Mouse (Mus musculus): ENCODE data around the gene Mrpl51. TPM values are rescaled to one million over a fixed set of nuclear protein-coding genes. Genes with fewer than 3 reads are reported as not detected.
A peak's percentile ranks its signal among the peaks of the same experiment; 100 is the strongest.

Gene Mrpl51
- polyA plus RNA-seq, 1 experiment = not detected

DNA sequence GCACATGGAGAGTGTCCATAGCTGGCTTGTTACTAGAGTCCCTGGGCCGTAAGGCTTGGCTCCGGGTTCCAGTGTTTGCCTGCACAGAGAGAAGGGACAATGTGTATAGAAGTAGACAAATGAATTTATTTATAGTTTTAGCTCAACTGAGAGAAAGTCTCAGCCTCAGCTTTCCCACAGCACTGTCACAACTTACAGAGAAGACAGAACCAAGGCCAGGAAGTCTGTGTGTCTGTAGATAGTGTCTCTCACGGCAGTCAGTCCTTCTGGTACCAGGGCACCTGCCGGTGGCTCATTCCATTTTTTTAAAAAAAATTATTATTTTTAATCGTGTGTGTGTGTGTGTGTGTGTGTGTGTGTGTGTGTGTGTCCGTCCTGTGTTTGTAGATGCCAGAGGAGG lies 40.9 kb downstream of the Mrpl51 start:
- WGBS = 83% methylated on average over 6 of the region's 6 CpGs
- no peak overlapping the region for H3K27ac ChIP-seq (ENCODE audit: insufficient read depth, low read depth, low read length)
- TF ChIP-seq POLR2A (IDR thresholded peaks at IDR 0.05; ENCODE audit: insufficient read depth, low read depth, low read length) = no peak
- TF ChIP-seq CTCF (IDR thresholded peaks at IDR 0.05; ENCODE audit: insufficient read depth, low read depth, low read length) = no peak
- peaks cover 7% of the 10 kb centered on the region for H3K4me1 ChIP-seq (ENCODE audit: control insufficient read depth, insufficient read depth, low read length)
- no peak overlapping the region for H3K4me3 ChIP-seq (ENCODE audit: insufficient read depth, low read depth, low read length)

GRCm38 (mm10) chr6:125233816-125234519 lies 42.4 kb downstream of the Mrpl51 start:
- Histone ChIP-seq H3K27ac (ENCODE audit: insufficient read depth, low read depth, low read length) (no peak overlapping the region), H3K4me3 (ENCODE audit: insufficient read depth, low read depth, low read length) (no peak overlapping the region), H3K4me1 (ENCODE audit: control insufficient read depth, insufficient read depth, low read length) (peaks cover 7% of the 10 kb centered on the region)
- WGBS = 61% methylated on average over 7 of the region's 7 CpGs
- TF ChIP-seq CTCF (IDR thresholded peaks at IDR 0.05; ENCODE audit: insufficient read depth, low read depth, low read length) (no peak), POLR2A (IDR thresholded peaks at IDR 0.05; ENCODE audit: insufficient read depth, low read depth, low read length) (no peak)

- 84% methylated on average over 5 of the region's 5 CpGs for WGBS
- no peak overlapping the region for H3K27ac ChIP-seq (ENCODE audit: insufficient read depth, low read depth, low read length)
- peaks cover 7% of the 10 kb centered on the region for H3K4me1 ChIP-seq (ENCODE audit: control insufficient read depth, insufficient read depth, low read length)
- H3K4me3 ChIP-seq (ENCODE audit: insufficient read depth, low read depth, low read length) = no peak overlapping the region
- no peak for TF ChIP-seq CTCF (IDR thresholded peaks at IDR 0.05; ENCODE audit: insufficient read depth, low read depth, low read length)
- no peak for TF ChIP-seq POLR2A (IDR thresholded peaks at IDR 0.05; ENCODE audit: insufficient read depth, low read depth, low read length)
Measured at GRCm38 (mm10) chr6:125234520-125234828, 42.9 kb downstream of the Mrpl51 start.

GRCm38 (mm10) chr6:125236341-125236740 lies 44.7 kb downstream of the Mrpl51 start:
- 61% methylated on average over 6 of the region's 6 CpGs for WGBS
- Histone ChIP-seq H3K27ac (ENCODE audit: insufficient read depth, low read depth, low read length) (no peak overlapping the region; the same call in 1 of the 2 replicates), H3K4me3 (ENCODE audit: insufficient read depth, low read depth, low read length) (no peak overlapping the region; the same call in 1 of the 2 replicates), H3K4me1 (ENCODE audit: control insufficient read depth, insufficient read depth, low read length) (no peaks in the 10 kb centered on the region)
- TF ChIP-seq CTCF (IDR thresholded peaks at IDR 0.05; ENCODE audit: insufficient read depth, low read depth, low read length) (no peak), POLR2A (IDR thresholded peaks at IDR 0.05; ENCODE audit: insufficient read depth, low read depth, low read length) (no peak)

DNA sequence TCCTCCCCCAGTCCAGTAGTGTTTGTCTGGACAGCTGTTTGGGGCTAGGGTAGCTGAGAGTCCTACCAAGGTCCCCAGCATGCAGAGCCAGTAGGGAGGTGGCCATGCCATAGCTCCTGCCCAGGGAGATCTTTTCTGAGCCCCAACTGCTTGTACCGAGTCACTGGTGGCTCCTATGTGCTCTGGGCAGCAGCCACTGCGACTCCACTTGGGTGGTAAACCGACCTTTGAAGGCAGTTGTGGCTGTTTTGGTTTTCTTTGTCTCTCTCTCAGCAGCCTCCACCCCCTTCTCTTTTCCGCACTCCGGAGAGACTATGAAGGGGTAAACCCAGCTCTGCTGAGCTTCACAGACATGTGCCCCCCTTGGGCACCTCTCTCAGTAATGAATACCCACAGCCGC lies 45.2 kb downstream of the Mrpl51 start, which contains the start of gene Cd27:
Cd27 (minus strand) TSS at position 229 of the 400 bp plus-strand sequence.
- H3K4me1 ChIP-seq (ENCODE audit: control insufficient read depth, insufficient read depth, low read length) = no peaks in the 10 kb centered on the region
- H3K27ac ChIP-seq (ENCODE audit: insufficient read depth, low read depth, low read length) = peak within 1 kb of the TSS; percentile 21; the same call in 1 of the 2 replicates
- TF ChIP-seq CTCF (IDR thresholded peaks at IDR 0.05; ENCODE audit: insufficient read depth, low read depth, low read length) (no peak), POLR2A (IDR thresholded peaks at IDR 0.05; ENCODE audit: insufficient read depth, low read depth, low read length) (no peak)
- WGBS = 31% methylated on average over 6 of the region's 6 CpGs
- H3K4me3 ChIP-seq (ENCODE audit: insufficient read depth, low read depth, low read length) = no peak within 1 kb of the TSS; the same call in 1 of the 2 replicates

- 89% methylated on average over 4 of the region's 4 CpGs for WGBS
- no peaks in the 10 kb centered on the region for H3K4me1 ChIP-seq (ENCODE audit: control insufficient read depth, insufficient read depth, low read length)
- H3K27ac ChIP-seq (ENCODE audit: insufficient read depth, low read depth, low read length) = no peak overlapping the region
- TF ChIP-seq POLR2A (IDR thresholded peaks at IDR 0.05; ENCODE audit: insufficient read depth, low read depth, low read length) = no peak
- TF ChIP-seq CTCF (IDR thresholded peaks at IDR 0.05; ENCODE audit: insufficient read depth, low read depth, low read length) = no peak
- no peak overlapping the region for H3K4me3 ChIP-seq (ENCODE audit: insufficient read depth, low read depth, low read length)
Measured at GRCm38 (mm10) chr6:125237421-125237820, 45.8 kb downstream of the Mrpl51 start.

DNA sequence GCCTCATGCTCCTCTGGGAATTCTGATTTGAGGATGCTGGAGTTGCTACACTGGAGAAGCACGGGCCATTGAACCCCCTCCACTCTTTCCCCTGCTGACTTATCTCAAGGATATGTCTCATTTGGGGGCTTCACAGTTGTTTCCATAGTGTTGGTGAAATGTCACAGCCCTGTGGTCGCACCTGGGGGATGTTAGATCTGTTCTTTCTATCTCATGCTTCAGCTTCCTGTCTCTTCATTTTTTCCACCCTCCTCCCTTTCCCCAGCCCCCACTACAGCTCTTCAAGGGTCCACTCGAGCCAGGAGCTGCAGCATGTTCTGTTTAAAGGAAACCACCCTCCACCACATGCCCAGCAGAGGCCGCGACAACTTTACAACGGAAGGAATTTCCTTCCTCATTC lies 46.8 kb downstream of the Mrpl51 start:
- no peak for TF ChIP-seq POLR2A (IDR thresholded peaks at IDR 0.05; ENCODE audit: insufficient read depth, low read depth, low read length)
- TF ChIP-seq CTCF (IDR thresholded peaks at IDR 0.05; ENCODE audit: insufficient read depth, low read depth, low read length) = no peak
- WGBS = 81% methylated on average over 6 of the region's 6 CpGs
- H3K27ac ChIP-seq (ENCODE audit: insufficient read depth, low read depth, low read length) = no peak overlapping the region
- no peaks in the 10 kb centered on the region for H3K4me1 ChIP-seq (ENCODE audit: control insufficient read depth, insufficient read depth, low read length)
- H3K4me3 ChIP-seq (ENCODE audit: insufficient read depth, low read depth, low read length) = no peak overlapping the region

DNA sequence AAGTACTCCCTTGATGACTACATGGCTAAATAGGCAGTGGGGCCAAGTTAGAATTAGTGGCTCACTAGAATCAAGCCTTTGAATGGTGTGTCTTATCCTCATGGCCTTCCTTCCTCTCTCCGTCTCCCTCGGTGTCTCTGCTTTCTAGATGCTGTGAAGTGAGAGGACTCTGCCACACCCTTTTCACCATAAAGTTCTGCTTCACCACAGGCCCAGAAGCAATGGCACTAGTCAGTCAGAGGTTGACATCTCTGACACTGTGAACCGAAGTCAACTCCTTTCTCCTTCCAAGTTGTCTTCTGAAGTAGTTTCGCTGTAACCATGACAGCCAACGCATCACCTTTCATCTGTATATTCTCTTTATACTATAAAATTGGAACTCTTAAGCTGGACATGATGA lies 47.9 kb downstream of the Mrpl51 start:
- TF ChIP-seq CTCF (IDR thresholded peaks at IDR 0.05; ENCODE audit: insufficient read depth, low read depth, low read length) (no peak), POLR2A (IDR thresholded peaks at IDR 0.05; ENCODE audit: insufficient read depth, low read depth, low read length) (no peak)
- no peaks in the 10 kb centered on the region for H3K4me1 ChIP-seq (ENCODE audit: control insufficient read depth, insufficient read depth, low read length)
- 94% methylated on average over 5 of the region's 5 CpGs for WGBS
- H3K27ac ChIP-seq (ENCODE audit: insufficient read depth, low read depth, low read length) = no peak overlapping the region
- no peak overlapping the region for H3K4me3 ChIP-seq (ENCODE audit: insufficient read depth, low read depth, low read length)

- no peaks in the 10 kb centered on the region for H3K4me1 ChIP-seq (ENCODE audit: control insufficient read depth, insufficient read depth, low read length)
- no peak overlapping the region for H3K27ac ChIP-seq (ENCODE audit: insufficient read depth, low read depth, low read length)
- 91% methylated on average over 5 of the region's 5 CpGs for WGBS
- TF ChIP-seq POLR2A (IDR thresholded peaks at IDR 0.05; ENCODE audit: insufficient read depth, low read depth, low read length) (no peak), CTCF (IDR thresholded peaks at IDR 0.05; ENCODE audit: insufficient read depth, low read depth, low read length) (no peak)
- no peak overlapping the region for H3K4me3 ChIP-seq (ENCODE audit: insufficient read depth, low read depth, low read length)
Measured at GRCm38 (mm10) chr6:125240617-125241016, 49.0 kb downstream of the Mrpl51 start.

Measured in olfactory bulb, adult 2 months (tissue).